Mouse (Mus musculus) hindbrain, embryonic 10.5 days (tissue): ENCODE results near the gene Rab43. TPM values are rescaled to one million over a fixed set of nuclear protein-coding genes. Genes with fewer than 3 reads are reported as not detected.

ENCODE experiments used
- DNase-seq: peaks from one replicate; pipeline ENCODE4 v3.0.0-alpha.2; 2017; ENCODE audit warnings: low spot score
- H3K27ac ChIP-seq: fragments of 300-500 bp; sonication (generic); 2 replicates; pipeline ENCODE4 v1.5.1; 2016; ENCODE audit warnings: mild to moderate bottlenecking, moderate library complexity
- H3K27me3 ChIP-seq: fragments of 300-500 bp; sonication (generic); 2 replicates; pipeline ENCODE4 v1.6.1; 2016; ENCODE audit warnings: mild to moderate bottlenecking; ENCODE audit not compliant: poor library complexity, insufficient read depth, severe bottlenecking
- H3K36me3 ChIP-seq: fragments of 300-500 bp; sonication (generic); 2 replicates; pipeline ENCODE4 v1.6.1; 2016; ENCODE audit warnings: mild to moderate bottlenecking, moderate library complexity
- H3K4me1 ChIP-seq: fragments of 300-500 bp; sonication (generic); replicated peaks from 2 replicates; pipeline ENCODE4 v1.6.1; 2016; ENCODE audit warnings: mild to moderate bottlenecking
- H3K4me3 ChIP-seq: fragments of 300-500 bp; sonication (generic); 2 replicates; pipeline ENCODE4 v1.5.1; 2016; ENCODE audit warnings: mild to moderate bottlenecking, moderate library complexity
- H3K9me3 ChIP-seq: fragments of 300-500 bp; sonication (generic); 2 replicates; pipeline ENCODE4 v1.6.1; 2016; ENCODE audit warnings: mild to moderate bottlenecking, moderate library complexity
- WGBS: fragments of 180-500 bp; shearing (Covaris S2); methylation state at CpG from one replicate; pipeline ENCODE4 v1.1.7; 2016; 5-methylcytosine and 5-hydroxymethylcytosine counted together
- polyA plus RNA-seq: library from polyadenylated mRNA; unstranded; fragments of >200 nt; fragmentation: Nextera tagmentation; extraction: Ambion mirVana; gene quantifications from 2 replicates; pipeline ENCODE4 v1.2.1, GENCODE M21; 2016

Gene Rab43
- polyA plus RNA-seq, 1 experiment from 2014 or later, result 8.1 TPM

DNA sequence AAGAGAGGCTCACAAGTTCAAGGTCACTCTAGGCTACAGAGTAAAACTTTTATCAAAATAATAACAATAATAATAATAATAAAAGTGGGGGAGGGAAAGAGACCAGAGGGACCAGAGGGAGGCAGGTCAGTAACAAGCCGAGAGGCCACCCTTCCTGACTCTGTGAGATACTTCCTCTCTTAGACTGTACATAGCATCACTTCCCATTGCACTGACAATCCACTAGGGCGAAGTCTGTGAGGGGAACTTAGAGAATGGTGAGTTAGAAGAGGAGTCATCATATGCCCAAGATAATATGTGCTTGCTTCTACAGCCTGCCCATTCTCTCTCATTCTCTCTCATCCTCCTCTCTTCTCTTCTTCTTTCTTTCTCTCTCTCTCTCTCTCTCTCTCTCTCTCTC, 5.9 kb downstream of the Rab43 start:
- H3K4me3 ChIP-seq, result no peak overlapping the region
- peaks cover 12% of the 10 kb centered on the region for H3K36me3 ChIP-seq
- DNase-seq, result no peak
- H3K27me3 ChIP-seq, result 0 out of 2 replicates have a peak, but pooled peaks cover 6% of the 10 kb centered on the region
- H3K27ac ChIP-seq, result no peak overlapping the region
- peaks cover 20% of the 10 kb centered on the region for H3K4me1 ChIP-seq
- 78% methylated on average over 2 of the region's 2 CpGs for WGBS
- H3K9me3 ChIP-seq, result no peaks in the 10 kb centered on the region

DNA sequence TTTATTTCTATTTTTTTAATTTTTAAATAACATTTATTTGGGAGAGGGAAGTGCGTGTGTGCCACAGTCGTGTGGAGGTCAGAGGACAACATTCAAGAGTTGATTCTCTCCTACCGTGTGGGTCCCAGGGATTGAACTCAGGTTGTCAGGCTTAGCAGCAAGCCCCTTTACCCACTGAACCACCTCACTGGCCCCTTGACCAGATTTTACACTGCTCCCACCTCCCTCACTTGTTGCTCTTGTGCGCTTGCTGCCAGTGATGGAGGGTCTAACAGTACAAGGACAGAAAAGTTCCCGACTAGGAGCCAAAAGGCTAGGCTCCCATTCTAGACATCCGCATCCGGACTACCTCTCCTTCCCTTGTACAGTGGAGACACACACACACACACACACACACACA, 6.5 kb downstream of the Rab43 start:
- Histone ChIP-seq H3K36me3 (peaks cover 12% of the 10 kb centered on the region), H3K4me1 (peaks cover 14% of the 10 kb centered on the region), H3K9me3 (no peaks in the 10 kb centered on the region), H3K27me3 (0 out of 2 replicates have a peak, but pooled peaks cover 6% of the 10 kb centered on the region), H3K27ac (no peak overlapping the region), H3K4me3 (no peak overlapping the region)
- WGBS, result 91% methylated on average over 7 of the region's 7 CpGs
- no peak for DNase-seq

DNA sequence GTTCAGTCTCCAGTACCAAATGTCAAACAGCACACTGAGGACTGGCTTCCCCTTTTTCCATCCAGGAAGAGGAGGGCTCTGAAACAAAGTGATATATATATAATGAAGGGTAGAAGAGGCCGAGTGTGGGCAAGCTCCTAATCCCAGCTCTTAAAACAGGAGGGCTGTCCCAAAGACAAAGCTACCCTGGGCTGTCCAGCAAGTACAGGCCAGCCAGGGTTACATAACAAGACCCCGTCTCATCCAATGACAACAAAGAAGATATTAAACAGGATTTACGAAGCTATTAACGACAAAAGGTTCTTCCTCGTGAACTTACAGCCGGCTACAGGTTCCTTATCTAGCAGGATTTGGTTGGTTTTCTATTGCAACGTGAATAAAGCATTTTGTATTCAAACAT, 7.1 kb downstream of the Rab43 start:
- H3K9me3 ChIP-seq, result no peaks in the 10 kb centered on the region
- no peak overlapping the region for H3K4me3 ChIP-seq
- peaks cover 9% of the 10 kb centered on the region; the same call in 1 of the 2 replicates for H3K4me1 ChIP-seq
- DNase-seq, result no peak
- 90% methylated on average over 7 of the region's 7 CpGs for WGBS
- H3K36me3 ChIP-seq, result peaks cover 12% of the 10 kb centered on the region
- no peak overlapping the region for H3K27ac ChIP-seq
- H3K27me3 ChIP-seq, result 0 out of 2 replicates have a peak, but pooled peaks cover 4% of the 10 kb centered on the region

DNA sequence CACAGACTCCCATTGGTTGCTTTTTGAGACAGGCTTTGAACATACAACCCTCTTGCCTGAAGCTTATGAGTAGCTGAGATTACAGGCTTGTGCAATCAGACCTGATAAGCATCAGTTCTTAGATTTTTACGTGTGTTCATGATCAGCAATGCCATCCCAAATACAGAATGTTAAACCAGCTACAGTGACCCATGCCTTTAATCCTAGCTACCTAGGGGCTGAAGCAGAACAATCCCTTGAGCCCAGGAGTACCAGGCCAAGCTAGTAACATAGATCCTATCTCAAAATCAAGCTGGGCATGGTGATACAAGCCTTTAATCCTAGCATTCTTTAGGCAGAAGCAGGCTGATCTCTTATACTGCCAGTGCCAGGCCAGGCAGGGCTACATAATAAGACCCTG, 7.9 kb downstream of the Rab43 start:
- H3K4me1 ChIP-seq, result 0 out of 2 replicates have a peak, but pooled peaks cover 4% of the 10 kb centered on the region
- WGBS, result 94% methylated on average over 1 of the region's 1 CpGs
- H3K9me3 ChIP-seq, result no peaks in the 10 kb centered on the region
- no peaks in the 10 kb centered on the region for H3K27me3 ChIP-seq
- no peak overlapping the region for H3K4me3 ChIP-seq
- H3K36me3 ChIP-seq, result peaks cover 12% of the 10 kb centered on the region
- DNase-seq, result no peak
- no peak overlapping the region for H3K27ac ChIP-seq

DNA sequence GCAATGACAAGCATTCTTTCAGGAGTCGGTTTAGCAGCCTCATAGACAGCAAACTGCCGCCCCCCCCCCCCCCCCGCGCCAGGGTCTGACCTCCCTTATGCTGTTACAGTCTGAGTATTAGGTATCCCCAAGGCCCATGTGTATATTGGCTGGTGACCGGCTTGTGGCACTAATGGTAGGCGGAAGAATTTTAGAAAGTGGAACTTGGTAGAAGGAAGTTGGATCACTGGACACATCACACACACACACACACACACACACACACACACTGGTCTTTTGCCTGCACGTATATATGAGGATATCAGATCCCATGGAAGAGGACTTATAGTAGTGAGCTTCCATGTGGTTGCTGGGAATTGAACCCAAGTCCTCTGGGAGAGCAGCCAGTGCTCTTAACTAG, 9.5 kb downstream of the Rab43 start:
- no peaks in the 10 kb centered on the region for H3K27me3 ChIP-seq
- peaks cover 12% of the 10 kb centered on the region for H3K36me3 ChIP-seq
- H3K9me3 ChIP-seq, result no peaks in the 10 kb centered on the region
- H3K4me3 ChIP-seq, result no peak overlapping the region
- DNase-seq, result no peak
- WGBS, result 88% methylated on average over 7 of the region's 7 CpGs
- H3K27ac ChIP-seq, result no peak overlapping the region
- H3K4me1 ChIP-seq, result 0 out of 2 replicates have a peak, but pooled peaks cover 4% of the 10 kb centered on the region

DNA sequence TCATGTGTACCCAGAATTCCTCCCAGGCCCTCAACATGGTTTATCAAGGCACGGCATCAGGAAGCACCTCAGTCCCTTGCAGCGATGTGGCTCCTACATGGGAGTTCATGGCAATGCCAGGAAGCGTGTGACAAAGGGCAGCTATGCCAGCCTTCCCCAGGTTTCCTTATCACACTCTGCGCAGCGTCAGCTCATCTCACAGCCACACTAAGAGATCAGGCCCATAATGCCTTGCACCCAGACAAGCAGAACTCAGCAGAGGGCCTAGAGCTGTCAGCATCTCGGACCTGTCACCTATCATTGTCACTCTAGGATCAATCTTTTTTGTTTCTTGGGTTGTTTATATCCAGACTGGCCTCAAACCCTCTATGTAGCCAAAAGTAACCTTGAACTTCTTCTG, 12.4 kb downstream of the Rab43 start:
- DNase-seq, result no peak
- H3K27me3 ChIP-seq, result no peaks in the 10 kb centered on the region
- H3K4me3 ChIP-seq, result no peak overlapping the region
- WGBS, result 90% methylated on average over 6 of the region's 6 CpGs
- H3K36me3 ChIP-seq, result peaks cover 5% of the 10 kb centered on the region
- H3K4me1 ChIP-seq, result peaks cover 13% of the 10 kb centered on the region
- no peaks in the 10 kb centered on the region for H3K9me3 ChIP-seq
- H3K27ac ChIP-seq, result no peak overlapping the region

DNA sequence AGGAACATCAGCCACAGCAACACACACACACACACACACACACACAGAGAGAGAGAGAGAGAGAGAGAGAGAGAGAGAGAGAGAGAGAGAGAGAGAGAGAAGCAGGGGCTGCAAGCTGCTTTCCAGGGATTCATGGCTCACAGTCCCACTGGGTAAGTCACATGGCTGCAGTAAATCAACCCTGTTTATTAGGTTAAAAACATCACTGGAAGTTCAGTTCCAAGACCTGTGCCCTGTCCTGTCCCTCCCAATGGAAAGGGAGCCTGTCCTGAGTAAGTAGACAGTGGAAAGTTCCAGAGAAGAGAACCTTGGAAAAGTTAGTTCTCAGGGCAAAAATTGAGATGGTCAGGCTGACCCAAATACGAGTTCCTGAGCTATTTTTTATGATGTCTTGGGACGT, 14.6 kb downstream of the Rab43 start:
- no peak overlapping the region for H3K4me3 ChIP-seq
- 61% methylated on average over 2 of the region's 2 CpGs for WGBS
- no peaks in the 10 kb centered on the region for H3K9me3 ChIP-seq
- no peak for DNase-seq
- no peaks in the 10 kb centered on the region for H3K27me3 ChIP-seq
- peaks cover 13% of the 10 kb centered on the region for H3K4me1 ChIP-seq
- H3K36me3 ChIP-seq, result peaks cover 4% of the 10 kb centered on the region
- H3K27ac ChIP-seq, result no peak overlapping the region

DNA sequence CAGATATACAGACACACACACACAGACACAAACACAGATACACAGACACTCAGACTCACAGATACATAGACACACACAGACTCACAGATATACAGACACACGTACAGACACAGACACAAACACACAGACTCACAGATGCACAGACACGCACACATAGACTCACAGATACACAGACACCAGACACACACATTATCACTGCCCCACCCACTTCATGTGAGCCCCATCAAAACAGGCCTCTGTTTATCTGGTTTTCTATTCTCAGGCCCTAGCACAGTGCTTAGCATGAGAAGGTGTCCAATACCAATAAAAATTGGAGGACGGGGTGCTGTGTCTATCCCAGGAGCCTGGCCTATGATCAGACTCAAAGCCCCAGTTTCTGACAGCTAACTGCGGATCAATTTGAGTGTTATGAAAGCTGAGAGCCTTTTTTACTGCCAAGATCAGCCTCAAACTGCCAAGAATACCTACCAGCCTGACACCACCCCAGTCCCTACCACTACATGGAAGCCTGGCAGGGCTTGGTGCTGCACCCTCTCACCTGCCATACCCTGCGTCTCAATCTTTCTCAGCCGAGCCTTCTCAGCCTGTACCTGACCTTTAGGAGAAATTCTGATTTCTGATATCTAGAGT, 15.6 kb downstream of the Rab43 start:
- no peak overlapping the region for H3K4me3 ChIP-seq
- no peak for DNase-seq
- no peak overlapping the region for H3K27ac ChIP-seq
- H3K9me3 ChIP-seq, result no peaks in the 10 kb centered on the region
- 90% methylated on average over 6 of the region's 6 CpGs for WGBS
- H3K27me3 ChIP-seq, result no peaks in the 10 kb centered on the region
- H3K36me3 ChIP-seq, result peaks cover 13% of the 10 kb centered on the region
- H3K4me1 ChIP-seq, result peaks cover 13% of the 10 kb centered on the region

DNA sequence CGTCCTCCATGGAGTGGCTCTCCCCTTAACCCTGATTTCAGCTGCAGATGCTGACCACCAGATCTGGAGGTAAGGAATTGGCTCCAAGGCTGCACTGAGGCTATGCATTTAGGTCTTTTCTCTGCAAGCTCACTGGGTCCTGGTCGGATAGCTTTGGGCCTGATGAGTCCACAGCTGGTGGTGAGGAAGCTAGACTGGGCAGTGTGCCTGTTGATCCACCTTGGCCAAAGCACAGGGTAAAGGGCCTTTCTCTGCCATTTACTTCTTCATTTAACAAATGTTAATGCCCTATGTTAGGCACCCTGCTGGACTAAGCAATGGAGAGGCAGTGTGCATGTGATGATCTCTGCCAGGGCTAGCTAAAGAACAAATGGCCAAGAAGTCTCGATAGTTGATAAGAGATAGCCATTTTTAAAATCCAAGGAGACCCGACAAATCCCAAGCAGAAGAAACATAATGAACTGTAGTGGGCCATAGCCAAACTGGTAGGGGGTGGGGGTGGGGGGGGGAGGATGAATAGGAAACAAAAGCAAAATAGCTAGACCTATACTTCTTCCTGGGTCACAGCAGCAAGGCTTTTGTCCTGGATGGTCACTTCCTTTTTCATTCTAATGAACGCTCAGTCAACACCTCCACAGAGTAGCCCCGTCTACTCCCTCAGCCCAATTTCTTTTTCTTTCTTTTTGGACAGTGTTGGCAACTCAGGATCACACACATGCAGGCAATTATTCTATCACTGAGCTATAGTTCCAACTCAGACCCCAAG, 16.4 kb downstream of the Rab43 start:
- no peaks in the 10 kb centered on the region for H3K27me3 ChIP-seq
- H3K4me3 ChIP-seq, result no peak overlapping the region
- WGBS, result 49% methylated on average over 6 of the region's 6 CpGs
- DNase-seq, result no peak
- no peaks in the 10 kb centered on the region for H3K9me3 ChIP-seq
- H3K27ac ChIP-seq, result peak overlapping the region; percentile 42; the same call in 1 of the 2 replicates
- peaks cover 13% of the 10 kb centered on the region for H3K36me3 ChIP-seq
- peaks cover 13% of the 10 kb centered on the region for H3K4me1 ChIP-seq

DNA sequence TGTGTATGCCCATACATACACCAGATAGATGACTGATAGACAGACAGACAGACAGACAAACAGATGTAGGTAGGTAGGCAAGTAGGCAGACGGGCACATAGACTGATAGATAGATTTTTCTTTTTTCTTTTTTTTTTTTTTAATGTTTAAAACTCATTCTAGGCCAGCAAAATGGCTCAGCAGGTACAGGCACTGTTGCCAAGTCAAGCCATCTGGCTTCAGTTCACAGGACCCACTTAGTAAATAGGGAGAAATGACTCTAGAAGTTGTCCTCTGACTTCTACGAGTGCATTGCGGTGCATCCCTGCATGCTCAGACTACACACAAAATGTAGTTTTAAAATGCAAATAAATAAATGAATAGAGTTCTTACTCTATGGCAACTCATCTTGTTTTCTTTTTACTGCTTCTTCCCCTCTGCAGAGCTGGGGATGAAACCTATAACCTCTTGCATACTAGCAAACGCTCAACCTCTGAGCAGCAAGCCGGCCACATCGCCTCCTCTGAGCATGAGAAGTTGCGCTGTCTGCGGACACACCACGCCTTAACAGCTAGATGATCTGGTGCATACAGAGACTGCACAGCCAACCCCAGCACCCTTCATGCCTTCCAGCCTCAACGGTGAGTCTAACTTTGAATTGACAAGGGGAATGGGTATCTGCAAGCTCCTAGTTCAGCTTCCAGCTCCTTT, 18.0 kb downstream of the Rab43 start:
- no peak overlapping the region for H3K27ac ChIP-seq
- 94% methylated on average over 10 of the region's 10 CpGs for WGBS
- no peak for DNase-seq
- no peaks in the 10 kb centered on the region for H3K9me3 ChIP-seq
- H3K27me3 ChIP-seq, result no peaks in the 10 kb centered on the region
- peaks cover 13% of the 10 kb centered on the region for H3K36me3 ChIP-seq
- peaks cover 19% of the 10 kb centered on the region for H3K4me1 ChIP-seq
- H3K4me3 ChIP-seq, result no peak overlapping the region

DNA sequence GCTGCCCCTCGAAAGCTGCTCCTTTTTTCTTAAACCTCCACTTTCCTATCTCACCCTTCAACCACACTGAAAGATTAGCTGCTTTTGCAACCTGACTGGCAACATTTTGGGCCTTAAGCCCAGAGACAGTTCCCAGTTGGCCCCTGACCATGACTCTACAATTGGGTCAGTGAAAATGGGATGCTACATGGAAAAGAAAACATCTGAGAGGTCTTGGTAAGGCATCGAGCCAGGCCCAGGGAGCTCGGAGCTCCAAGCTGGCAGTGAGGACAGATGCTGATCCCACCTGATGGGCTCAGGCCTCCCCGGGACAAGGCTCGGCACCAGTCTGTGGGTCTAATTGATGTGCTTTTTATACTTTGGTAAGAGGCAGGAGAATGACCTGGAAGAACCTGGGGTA, 20.1 kb downstream of the Rab43 start:
- Histone ChIP-seq H3K4me3 (no peak overlapping the region), H3K36me3 (peaks cover 13% of the 10 kb centered on the region), H3K9me3 (no peaks in the 10 kb centered on the region), H3K27ac (no peak overlapping the region), H3K4me1 (peaks cover 19% of the 10 kb centered on the region), H3K27me3 (no peaks in the 10 kb centered on the region)
- WGBS, result 94% methylated on average over 5 of the region's 5 CpGs
- no peak for DNase-seq

DNA sequence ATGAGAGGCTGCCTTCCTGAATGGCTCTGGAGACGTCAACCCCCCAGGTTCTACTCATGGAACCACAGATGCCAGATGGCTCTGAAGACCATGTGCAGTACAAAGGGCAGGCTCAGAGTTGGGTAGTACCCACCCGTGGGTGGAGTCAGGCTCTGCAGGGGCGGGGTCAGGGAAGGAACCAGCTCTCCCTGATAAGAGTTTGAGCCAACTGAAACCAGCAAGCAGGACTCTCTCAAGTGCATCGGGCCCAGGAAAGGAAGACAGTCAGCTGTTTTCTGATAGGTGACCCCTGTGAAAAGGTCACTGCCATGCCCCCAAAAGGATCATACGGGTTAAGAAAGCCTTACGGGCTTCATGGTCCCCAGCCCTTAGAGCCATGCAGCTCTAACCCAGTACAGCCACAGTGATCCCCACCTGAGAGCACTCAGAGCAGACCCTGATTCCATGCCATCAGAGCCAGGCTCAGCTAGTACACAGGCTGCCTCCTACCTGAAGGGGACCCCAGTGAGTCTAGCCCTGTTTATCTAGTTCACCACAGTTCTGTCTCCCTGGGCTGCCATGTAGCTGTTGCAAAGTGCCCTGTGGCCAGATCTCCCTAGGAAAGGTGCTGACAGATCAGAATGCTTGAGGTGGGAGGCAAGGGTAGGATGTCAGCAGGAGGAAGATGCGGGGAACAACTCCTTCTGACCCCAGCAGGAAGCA, 21.0 kb downstream of the Rab43 start:
- WGBS, result 74% methylated on average over 7 of the region's 7 CpGs
- DNase-seq, result no peak
- Histone ChIP-seq H3K9me3 (no peaks in the 10 kb centered on the region), H3K36me3 (peaks cover 13% of the 10 kb centered on the region), H3K4me1 (peaks cover 15% of the 10 kb centered on the region), H3K4me3 (no peak overlapping the region), H3K27me3 (no peaks in the 10 kb centered on the region), H3K27ac (no peak overlapping the region)
